Mouse (Mus musculus) urinary bladder, postnatal 36 days (tissue): ENCODE measurements around the gene Eml1.

ENCODE experiments used
- DNase-seq, 2 experiments: peaks; one replicate each; pipeline ENCODE4 v3.0.0; 2022; ENCODE audit warnings: low spot score in 2 of 2, mixed read lengths in 1 of 2

Gene Eml1

GRCm38 (mm10) chr12:108373611-108374010, 2.9 kb downstream of the Eml1 start:
- DNase-seq: no peak

- DNase-seq: no peak
Measured at GRCm38 (mm10) chr12:108374689-108375088, 3.9 kb downstream of the Eml1 start.

- no peak for DNase-seq
Measured at GRCm38 (mm10) chr12:108378379-108379133, 7.8 kb downstream of the Eml1 start.

- DNase-seq: no peak
Measured at GRCm38 (mm10) chr12:108386476-108387232, 15.9 kb downstream of the Eml1 start.

- no peak for DNase-seq
Measured at GRCm38 (mm10) chr12:108389718-108390117, 19.0 kb downstream of the Eml1 start.

GRCm38 (mm10) chr12:108392254-108393044, 21.7 kb downstream of the Eml1 start:
- DNase-seq: no peak

GRCm38 (mm10) chr12:108393082-108393481, 22.3 kb downstream of the Eml1 start:
- DNase-seq: no peak

- DNase-seq: peak; percentile 81 to 92
Measured at GRCm38 (mm10) chr12:108393637-108394036, 22.9 kb downstream of the Eml1 start.

- no peak for DNase-seq
Measured at GRCm38 (mm10) chr12:108394534-108395284, 24.0 kb downstream of the Eml1 start.

- no peak for DNase-seq
Measured at GRCm38 (mm10) chr12:108395285-108395660, 24.5 kb downstream of the Eml1 start.

- DNase-seq: no peak
Measured at GRCm38 (mm10) chr12:108396081-108396947, 25.6 kb downstream of the Eml1 start.

GRCm38 (mm10) chr12:108398681-108399080, 27.9 kb downstream of the Eml1 start:
- no peak for DNase-seq

GRCm38 (mm10) chr12:108399191-108399590, 28.4 kb downstream of the Eml1 start:
- no peak for DNase-seq

- no peak for DNase-seq
Measured at GRCm38 (mm10) chr12:108400951-108401350, 30.2 kb downstream of the Eml1 start.

GRCm38 (mm10) chr12:108403957-108404356, 33.2 kb downstream of the Eml1 start:
- peak in 1 of 2 experiments; percentile 63 for DNase-seq

GRCm38 (mm10) chr12:108409100-108409499, 38.3 kb downstream of the Eml1 start:
- DNase-seq: no peak

GRCm38 (mm10) chr12:108410416-108411208, 39.9 kb downstream of the Eml1 start:
- DNase-seq: no peak

- no peak for DNase-seq
Measured at GRCm38 (mm10) chr12:108414932-108415331, 44.2 kb downstream of the Eml1 start.

GRCm38 (mm10) chr12:108419570-108419969, 48.8 kb downstream of the Eml1 start:
- no peak for DNase-seq

- no peak for DNase-seq
Measured at GRCm38 (mm10) chr12:108421477-108421876, 50.7 kb downstream of the Eml1 start.
